Mouse (Mus musculus): ENCODE data around the gene Zmynd15.

DNA sequence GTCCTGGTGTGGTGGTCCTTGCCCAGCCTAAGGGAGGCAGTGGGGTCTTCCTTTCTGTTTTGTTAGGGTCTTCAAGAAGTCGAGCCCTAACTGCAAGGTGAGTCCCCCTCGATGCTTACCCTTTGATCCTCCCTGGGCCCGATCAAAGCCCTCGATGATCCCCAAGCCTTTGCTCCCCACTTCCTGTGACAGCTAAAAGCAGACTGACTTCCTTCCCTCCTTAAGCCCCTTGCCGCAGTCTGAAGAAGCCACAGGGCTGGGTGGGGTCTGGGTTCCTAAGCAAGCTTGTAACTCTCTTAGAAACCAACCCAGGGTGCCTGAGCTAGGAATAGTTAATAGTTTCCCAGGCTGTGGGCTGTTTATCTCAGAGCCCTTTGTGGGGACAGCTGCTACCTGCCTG lies 23.8 kb upstream of the Zmynd15 start:
- TF ChIP-seq POLR2A (IDR thresholded peaks at IDR 0.05; ENCODE audit: low read depth, low read length) (no peak), CTCF (IDR thresholded peaks at IDR 0.05; ENCODE audit: extremely low read depth, insufficient read length, insufficient replicate concordance, low read depth, low read length) (no peak)
